Mouse (Mus musculus) C2C12 (cell line): ENCODE data around the gene Nsrp1.

Experiments used
- CTCF ChIP-seq: IDR thresholded peaks from one replicate; pipeline ENCODE4 v1.5.1; 2011; ENCODE audit not compliant: control insufficient read depth, insufficient read depth, insufficient read length
- MAX ChIP-seq: IDR thresholded peaks from one replicate; pipeline ENCODE4 v1.6.1; 2011; ENCODE audit warnings: mild to moderate bottlenecking, control low read depth
- USF1 ChIP-seq: IDR thresholded peaks from one replicate; pipeline ENCODE4 v1.6.1; 2011; ENCODE audit warnings: low read depth, mild to moderate bottlenecking, control low read depth, moderate library complexity

- TF ChIP-seq CTCF (no peak), MAX (no peak), USF1 (no peak)
Observed at GRCm38 (mm10) chr11:77018046-77018445, 60.2 kb downstream of the Nsrp1 start.
